In genomic region chr1:62696312-62696982, GRCm38 (mm10) we compare ENCODE assay signal across 9 mouse cellular contexts. TPM values are rescaled to one million over a fixed set of nuclear protein-coding genes. Genes with fewer than 3 reads are reported as not detected.
DNase-seq lines count a peak whose midpoint lies in the region; ATAC-seq and TF ChIP-seq lines count a peak whose summit lies in the region.
"Had no signal": no experiment of that assay in that cellular context is flagged by ENCODE, and none has a peak within 500 bp of the region (broad histone marks: within the 10 kb centered on the region; RNA-seq: fewer than 3 reads in every experiment).

No protein-coding gene starts in this region.

- peak overlapping the region; percentile 8; the same call in 1 of the 2 replicates for H3K4me2 ChIP-seq in liver, embryonic 12.5 days
- H3K4me2 ChIP-seq in embryonic facial prominence, embryonic 14.5 days (ENCODE audit: low read depth, low read length): peak overlapping the region; percentile 29
- 0 out of 2 replicates have a peak overlapping the region, but pooled peaks have one; percentile 5 for H3K4me2 ChIP-seq in forebrain, postnatal 0 days (ENCODE audit: low read depth)
- peak overlapping the region; percentile 30 for H3K4me2 ChIP-seq in limb, embryonic 15.5 days

- 35% methylated on average over 6 of the region's 6 CpGs for WGBS in liver, embryonic 12.5 days (ENCODE audit: insufficient replicate concordance)
- WGBS in embryonic facial prominence, embryonic 14.5 days: 40% methylated on average over 6 of the region's 6 CpGs
- WGBS in forebrain, postnatal 0 days: 45% methylated on average over 6 of the region's 6 CpGs
- 28% methylated on average over 6 of the region's 6 CpGs for WGBS in limb, embryonic 15.5 days
- 67% methylated on average over 6 of the region's 6 CpGs for WGBS in cerebellum, adult 2 months

- no peak for DNase-seq in liver
- DNase-seq in embryonic facial prominence, embryonic 14.5 days (ENCODE audit: low spot score): no peak
- DNase-seq in forebrain, postnatal 0 days: no peak
- no peak for DNase-seq in frontal cortex, postnatal 14 days (ENCODE audit: low spot score in 2 of 2)
- DNase-seq in cerebellum, adult 2 months: no peak
- DNase-seq: gastrocnemius, postnatal 36 days had no signal

- peaks cover 35% of the 10 kb centered on the region for H3K27me3 ChIP-seq in liver, embryonic 12.5 days (replicated peaks)
- no peaks in the 10 kb centered on the region for H3K27me3 ChIP-seq in embryonic facial prominence, embryonic 14.5 days (replicated peaks; ENCODE audit: control insufficient read depth, insufficient read depth, low read length)
- H3K27me3 ChIP-seq in forebrain, postnatal 0 days (ENCODE audit: insufficient read depth, low read length): peaks cover 10% of the 10 kb centered on the region
- peaks cover 7% of the 10 kb centered on the region; the same call in 1 of the 2 replicates for H3K27me3 ChIP-seq in limb, embryonic 15.5 days
- no peaks in the 10 kb centered on the region for H3K27me3 ChIP-seq in cerebellum, adult 2 months (ENCODE audit: control insufficient read depth, insufficient read depth, low read length)

- H3K4me1 ChIP-seq in liver, embryonic 12.5 days: no peaks in the 10 kb centered on the region
- peaks cover 11% of the 10 kb centered on the region; the same call in 1 of the 2 replicates for H3K4me1 ChIP-seq in embryonic facial prominence, embryonic 14.5 days (ENCODE audit: control insufficient read depth, insufficient read depth, low read length)
- no peaks in the 10 kb centered on the region for H3K4me1 ChIP-seq in forebrain, postnatal 0 days (ENCODE audit: insufficient read depth)
- H3K4me1 ChIP-seq in limb, embryonic 15.5 days: peaks cover 19% of the 10 kb centered on the region
- H3K4me1 ChIP-seq in cerebellum, adult 2 months (ENCODE audit: control insufficient read depth, insufficient read depth, low read length): no peaks in the 10 kb centered on the region

- ATAC-seq in liver, embryonic 12.5 days: no peak
- peak; percentile 45; the same call in 1 of the 2 replicates for ATAC-seq in embryonic facial prominence, embryonic 14.5 days (ENCODE audit: low read depth)
- no peak for ATAC-seq in forebrain, postnatal 0 days
- ATAC-seq in limb, embryonic 15.5 days (ENCODE audit: insufficient number of reproducible peaks, low FRiP score, low TSS enrichment, low read depth): no peak

- H3K9ac ChIP-seq in liver, embryonic 12.5 days: no peak overlapping the region
- H3K9ac ChIP-seq in embryonic facial prominence, embryonic 14.5 days (ENCODE audit: low read depth, low read length): no peak overlapping the region
- H3K9ac ChIP-seq in forebrain, postnatal 0 days: no peak overlapping the region
- H3K9ac ChIP-seq in limb, embryonic 15.5 days: no peak overlapping the region

- H3K4me3 ChIP-seq in liver, embryonic 12.5 days: no peak overlapping the region
- no peak overlapping the region for H3K4me3 ChIP-seq in embryonic facial prominence, embryonic 14.5 days (ENCODE audit: low read depth, low read length)
- no peak overlapping the region for H3K4me3 ChIP-seq in forebrain, postnatal 0 days (ENCODE audit: low read depth, low read length)
- H3K4me3 ChIP-seq in limb, embryonic 15.5 days: no peak overlapping the region
- H3K4me3 ChIP-seq in cerebellum, adult 2 months (replicated peaks; ENCODE audit: insufficient read depth, low read depth, low read length): no peak overlapping the region
- H3K4me3 ChIP-seq: left cerebral cortex, adult 2 months had no signal

- no peak for TF ChIP-seq CTCF in forebrain, postnatal 0 days (IDR thresholded peaks at IDR 0.05; ENCODE audit: low read depth)
- no peak for TF ChIP-seq CTCF in cerebellum, adult 2 months (IDR thresholded peaks at IDR 0.05; ENCODE audit: borderline replicate concordance, insufficient read depth, low read depth, low read length)

- TF ChIP-seq POLR2A in cerebellum, adult 2 months (IDR thresholded peaks at IDR 0.05; ENCODE audit: borderline replicate concordance, insufficient read depth, low read length): no peak

- no peaks in the 10 kb centered on the region for H3K9me3 ChIP-seq in liver, embryonic 12.5 days (replicated peaks)
- H3K9me3 ChIP-seq in embryonic facial prominence, embryonic 14.5 days (ENCODE audit: control insufficient read depth, low read length): no peaks in the 10 kb centered on the region
- H3K9me3 ChIP-seq in forebrain, postnatal 0 days (ENCODE audit: low read length): no peaks in the 10 kb centered on the region
- no peaks in the 10 kb centered on the region for H3K9me3 ChIP-seq in limb, embryonic 15.5 days

- H3K27ac ChIP-seq in liver, embryonic 12.5 days: no peak overlapping the region
- H3K27ac ChIP-seq in embryonic facial prominence, embryonic 14.5 days (replicated peaks; ENCODE audit: low read depth, low read length): no peak overlapping the region
- no peak overlapping the region for H3K27ac ChIP-seq in forebrain, postnatal 0 days (ENCODE audit: low read depth, low read length)
- H3K27ac ChIP-seq in limb, embryonic 15.5 days: peak overlapping the region; percentile 7; the same call in 1 of the 2 replicates
- H3K27ac ChIP-seq in cerebellum, adult 2 months (ENCODE audit: insufficient read depth, low read length): no peak overlapping the region
- H3K27ac ChIP-seq: left cerebral cortex, adult 2 months had no signal

- no peaks in the 10 kb centered on the region for H3K36me3 ChIP-seq in liver, embryonic 12.5 days
- no peaks in the 10 kb centered on the region for H3K36me3 ChIP-seq in embryonic facial prominence, embryonic 14.5 days (ENCODE audit: control insufficient read depth, insufficient read depth, low read length)
- no peaks in the 10 kb centered on the region for H3K36me3 ChIP-seq in forebrain, postnatal 0 days (ENCODE audit: insufficient read depth)
- H3K36me3 ChIP-seq in limb, embryonic 15.5 days: no peaks in the 10 kb centered on the region

RNA-seq across cellular contexts. Expression of gene Nrp2, which starts 6.6 kb away (rescaled TPM):
- 2.0 and 2.5 TPM in 2 replicates for polyA plus RNA-seq in liver, embryonic 12.5 days (2016; fragmentation: Nextera tagmentation; extraction: Ambion mirVana)
- 41.6 and 42.1 TPM in 2 replicates for polyA plus RNA-seq in embryonic facial prominence, embryonic 14.5 days (2014; fragmentation: Nextera tagmentation; extraction: Ambion mirVana)
- 63.2 and 120 TPM in 2 replicates for total RNA-seq in forebrain, postnatal 0 days (2014; rRNA removed)
- 16.1 and 31.6 TPM in 2 replicates for polyA plus RNA-seq in forebrain, postnatal 0 days (2015; fragmentation: Nextera tagmentation; extraction: Ambion mirVana)
- 31.6 and 33.6 TPM in 2 replicates for polyA plus RNA-seq in limb, embryonic 15.5 days (2015; fragmentation: Nextera tagmentation; extraction: Ambion mirVana)
- polyA plus RNA-seq in cerebellum, adult 2 months (2012; rRNA removed): 8.5 and 9.1 TPM in 2 replicates
